Mouse (Mus musculus) v-Abl transformed pro-B cells (cell line): Measurements from ENCODE around the gene Hist1h2ac.

Source experiments
- in situ Hi-C, 2 experiments: fragments of 400-800 bp; cut with MboI; formaldehyde crosslinking; loops; one replicate each; pipeline ENCODE4 v1.15.1; 2025; ENCODE audit not compliant: unreplicated experiment in 2 of 2

The Hist1h2ac gene

DNA sequence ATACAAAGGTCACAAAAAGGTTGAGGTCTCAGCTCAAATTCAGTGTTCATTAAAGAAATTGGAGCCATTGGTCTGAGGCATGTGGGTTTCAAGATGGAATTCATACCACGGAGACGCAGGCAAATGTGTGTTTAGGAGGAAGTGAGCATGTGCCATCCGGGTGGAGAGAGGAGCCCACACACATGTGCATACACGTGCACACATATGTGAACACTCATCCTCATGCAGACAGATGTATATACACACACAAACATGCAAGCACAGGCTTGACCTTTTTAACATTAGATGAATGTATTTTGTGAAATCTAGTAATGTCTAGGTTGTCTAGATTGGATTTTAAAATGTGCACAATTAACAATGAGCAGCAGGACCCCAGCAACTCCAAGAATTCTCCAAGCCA lies 18.5 kb upstream of the Hist1h2ac start:
- in situ Hi-C loops: loop anchor here in 1 of 2 experiments (5.0 kb wide), 1 partner anchor 35 kb away; the partner anchor contains the start of gene Hist1h1c

DNA sequence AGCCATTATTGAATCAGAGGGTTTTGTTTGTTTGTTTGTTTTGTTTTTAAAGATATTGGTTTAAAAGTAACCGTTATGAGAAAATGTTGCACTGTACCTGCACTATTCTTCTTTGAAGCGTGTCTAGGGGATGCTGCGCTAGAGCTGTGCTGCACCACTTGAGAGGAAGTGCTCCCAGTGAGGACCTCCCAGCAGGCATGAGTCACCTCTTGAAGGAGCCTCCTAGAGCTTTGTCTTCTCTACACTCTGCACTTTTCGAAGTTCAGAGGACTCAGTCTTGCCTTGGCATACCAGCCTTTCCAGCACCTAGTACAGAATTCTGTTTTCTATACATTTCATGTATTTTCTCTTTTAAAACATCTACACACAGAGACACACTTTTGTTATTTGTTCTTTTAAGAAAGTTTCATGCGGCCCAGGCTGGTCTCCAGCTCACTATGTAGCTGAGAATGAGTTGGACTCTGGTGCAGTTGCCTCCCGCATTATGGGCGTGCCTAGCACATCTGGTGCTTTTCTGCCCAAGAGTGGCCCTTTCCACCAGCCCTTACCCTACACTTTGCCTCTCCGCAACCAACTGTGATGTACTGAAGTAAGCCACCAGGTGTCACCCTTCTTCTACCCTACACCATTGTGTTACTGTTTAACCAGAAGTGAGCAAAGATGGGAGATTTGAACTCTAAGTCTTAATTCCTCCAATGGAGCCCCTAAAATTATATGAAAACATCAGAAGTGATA lies 17.2 kb upstream of the Hist1h2ac start:
- in situ Hi-C loops: loop anchor here in 1 of 2 experiments (5.0 kb wide), 1 partner anchor 36 kb away; the partner anchor contains the start of gene Hist1h1c

GRCm38 (mm10) chr13:23699767-23700166 lies 16.0 kb upstream of the Hist1h2ac start:
- in situ Hi-C loops: loop anchor here (5.0 to 10.0 kb wide), 4 partner anchors 33 to 267 kb away; partner anchors contain the start of genes Hist1h1c (in 1 of the 2), Hist1h1d (in 1 of the 2) and Hist1h4f (in 1 of the 2)

- in situ Hi-C loops: loop anchor here in 1 of 2 experiments (5.0 to 10.0 kb wide), 3 partner anchors 33 to 267 kb away; partner anchors contain the start of genes Hist1h1d and Hist1h4f
These were observed 15.2 kb upstream of the Hist1h2ac start for GRCm38 (mm10) chr13:23698996-23699395.

- in situ Hi-C loops: loop anchor here in 1 of 2 experiments (5.0 to 10.0 kb wide), 3 partner anchors 34 to 266 kb away; partner anchors contain the start of genes Hist1h1d and Hist1h4f
These were observed 14.5 kb upstream of the Hist1h2ac start, which contains the start of gene Hist1h4c for GRCm38 (mm10) chr13:23698300-23698693. Gene Hist1h4c (minus strand): TSS chr13:23698454.

- in situ Hi-C loops: loop anchor here in 1 of 2 experiments (5.0 to 10.0 kb wide), 3 partner anchors 35 to 265 kb away; partner anchors contain the start of genes Hist1h1d and Hist1h4f
These were observed 13.9 kb upstream of the Hist1h2ac start for GRCm38 (mm10) chr13:23697491-23698299.

- in situ Hi-C loops: loop anchor here in 1 of 2 experiments (5.0 to 10.0 kb wide), 3 partner anchors 36 to 264 kb away; partner anchors contain the start of genes Hist1h1d and Hist1h4f
These were observed 12.3 kb upstream of the Hist1h2ac start for GRCm38 (mm10) chr13:23696061-23696474.

- in situ Hi-C loops: loop anchor here in 1 of 2 experiments (5.0 to 10.0 kb wide), 3 partner anchors 37 to 263 kb away; partner anchors contain the start of genes Hist1h1d and Hist1h4f
These were observed 11.8 kb upstream of the Hist1h2ac start, which contains the start of gene Hist1h1t for GRCm38 (mm10) chr13:23695514-23695913. Gene Hist1h1t (plus strand): TSS chr13:23695814.

DNA sequence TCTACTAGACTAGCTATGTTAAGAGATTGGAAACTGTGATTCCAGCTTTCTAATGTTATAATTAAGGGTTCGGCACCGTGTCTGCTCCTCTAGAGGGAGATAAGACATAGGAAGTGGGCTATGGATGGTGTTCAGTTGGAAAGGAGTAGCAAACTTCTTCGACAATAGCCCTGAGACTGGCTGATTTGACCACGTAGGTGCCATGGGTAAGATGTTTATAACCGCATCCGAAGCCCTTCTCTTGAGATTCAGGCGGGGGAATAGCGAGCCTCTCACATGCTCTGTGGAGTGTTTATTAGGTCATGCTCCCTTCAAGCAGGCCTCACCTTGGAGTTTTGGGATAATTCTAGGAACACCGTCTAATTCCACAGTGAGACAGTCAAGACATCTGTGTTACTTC lies 11.2 kb upstream of the Hist1h2ac start:
- in situ Hi-C loops: loop anchor here in 1 of 2 experiments (5.0 to 10.0 kb wide), 3 partner anchors 37 to 263 kb away; partner anchors contain the start of genes Hist1h1d and Hist1h4f

GRCm38 (mm10) chr13:23693856-23694440 lies 10.2 kb upstream of the Hist1h2ac start:
- in situ Hi-C loops: loop anchor here in 1 of 2 experiments (10.0 kb wide), 1 partner anchor 139 kb away; the partner anchor contains the start of genes Hist1h1d and Hist1h4f

DNA sequence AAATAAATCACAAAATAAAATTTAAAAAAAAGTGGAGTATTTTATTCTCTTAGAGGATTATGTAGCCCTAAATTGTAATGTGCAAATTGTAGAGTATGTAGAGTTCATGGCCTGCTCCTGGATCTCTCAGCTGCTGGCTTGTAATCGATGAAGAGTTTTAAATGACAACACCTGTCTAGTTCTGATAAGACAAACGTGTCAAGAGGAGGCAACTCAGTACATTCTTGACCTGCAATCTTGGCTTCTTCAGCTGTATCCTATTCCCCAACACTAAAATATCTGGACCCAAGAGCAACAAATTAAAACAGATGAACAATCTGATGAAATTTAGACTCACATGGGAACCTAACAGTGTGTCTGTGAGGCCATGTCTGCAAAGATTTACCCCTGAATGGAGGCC lies 5.7 kb upstream of the Hist1h2ac start:
- in situ Hi-C loops: loop anchor here (5.0 to 10.0 kb wide), 3 partner anchors 45 to 1865 kb away; partner anchors contain the start of genes Hist1h1c (in 1 of the 2), Hist1h2ag (in 1 of the 2), Hist1h2bj (in 1 of the 2) and Hist1h4i (in 1 of the 2)

DNA sequence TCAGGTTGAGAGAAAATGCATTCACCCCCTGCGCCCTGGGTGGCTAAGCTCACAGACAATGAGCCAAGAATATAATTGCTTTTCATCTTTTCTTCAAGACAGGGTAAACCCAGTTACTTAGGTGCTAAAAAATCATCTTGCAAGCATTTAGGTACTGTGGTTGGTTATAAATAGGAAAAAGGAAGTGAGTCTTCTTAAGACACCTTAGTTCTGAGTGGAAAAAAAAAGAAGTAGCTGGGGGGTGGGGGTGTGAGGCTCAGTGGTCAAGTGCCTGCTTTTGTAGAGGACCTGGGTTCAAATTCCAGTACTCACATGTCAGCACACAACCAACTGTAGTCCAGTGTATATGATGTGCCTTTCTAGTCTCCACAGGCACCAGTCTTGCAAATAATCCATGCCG lies 5.2 kb upstream of the Hist1h2ac start:
- in situ Hi-C loops: loop anchor here (5.0 to 10.0 kb wide), 3 partner anchors 46 to 1864 kb away; partner anchors contain the start of genes Hist1h1c (in 1 of the 2), Hist1h2ag (in 1 of the 2), Hist1h2bj (in 1 of the 2) and Hist1h4i (in 1 of the 2)

- in situ Hi-C loops: loop anchor here (5.0 to 10.0 kb wide), 3 partner anchors 47 to 1863 kb away; partner anchors contain the start of genes Hist1h1c (in 1 of the 2), Hist1h2ag (in 1 of the 2), Hist1h2bj (in 1 of the 2) and Hist1h4i (in 1 of the 2)
These were observed 4.2 kb upstream of the Hist1h2ac start for GRCm38 (mm10) chr13:23687907-23688306.

- in situ Hi-C loops: loop anchor here (5.0 to 10.0 kb wide), 3 partner anchors 48 to 1862 kb away; partner anchors contain the start of genes Hist1h1c (in 1 of the 2), Hist1h2ag (in 1 of the 2), Hist1h2bj (in 1 of the 2) and Hist1h4i (in 1 of the 2)
These were observed 3.4 kb upstream of the Hist1h2ac start for GRCm38 (mm10) chr13:23687181-23687580.

- in situ Hi-C loops: loop anchor here (5.0 to 10.0 kb wide), 3 partner anchors 49 to 1861 kb away; partner anchors contain the start of genes Hist1h1c (in 1 of the 2), Hist1h2ag (in 1 of the 2), Hist1h2bj (in 1 of the 2) and Hist1h4i (in 1 of the 2)
These were observed 2.2 kb upstream of the Hist1h2ac start for GRCm38 (mm10) chr13:23685966-23686365.

DNA sequence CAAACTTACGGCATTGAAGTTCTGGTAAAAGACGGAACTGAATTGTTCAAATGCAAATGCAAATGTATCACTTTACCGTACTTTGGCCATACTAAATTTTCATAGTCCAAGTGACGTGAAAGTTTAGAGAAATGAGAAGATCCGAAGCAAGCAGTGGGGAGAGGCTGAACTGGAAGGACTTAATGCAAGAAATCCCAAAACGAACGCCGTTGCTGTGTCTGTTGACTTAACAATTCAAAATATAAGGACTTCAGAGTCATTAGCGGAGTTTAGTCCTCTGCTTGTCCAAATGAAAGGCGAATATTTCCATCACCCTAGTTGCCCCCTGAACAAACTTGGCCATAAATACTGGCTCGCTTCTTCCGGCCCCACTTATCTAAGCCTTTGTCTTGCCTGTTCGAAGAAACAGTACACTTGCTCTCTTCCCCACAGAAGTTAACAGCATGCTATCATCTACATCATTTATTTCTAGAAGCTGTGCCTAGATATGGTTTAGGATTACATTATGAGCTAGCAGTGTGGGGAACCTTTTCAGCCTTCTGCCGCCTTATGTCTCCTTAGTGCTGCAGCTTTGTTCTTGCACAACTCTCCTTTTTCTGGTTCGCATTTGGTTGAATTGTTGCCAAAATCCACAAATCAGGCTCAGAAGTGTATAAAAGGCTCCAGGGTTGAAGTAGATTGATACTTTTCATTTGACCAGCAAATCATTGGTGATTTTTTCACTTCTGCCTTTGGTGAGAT lies 1.5 kb upstream of the Hist1h2ac start:
- in situ Hi-C loops: loop anchor here (5.0 to 10.0 kb wide), 3 partner anchors 50 to 1860 kb away; partner anchors contain the start of genes Hist1h1c (in 1 of the 2), Hist1h2ag (in 1 of the 2), Hist1h2bj (in 1 of the 2) and Hist1h4i (in 1 of the 2)

- in situ Hi-C loops: loop anchor here (5.0 to 10.0 kb wide), 3 partner anchors 50 to 1860 kb away; partner anchors contain the start of gene Hist1h1c (in 1 of the 2)
These were observed 672 bp upstream of the Hist1h2ac start for GRCm38 (mm10) chr13:23684295-23684945.
